Mouse (Mus musculus): ENCODE results near the gene Zfp239.

DNA sequence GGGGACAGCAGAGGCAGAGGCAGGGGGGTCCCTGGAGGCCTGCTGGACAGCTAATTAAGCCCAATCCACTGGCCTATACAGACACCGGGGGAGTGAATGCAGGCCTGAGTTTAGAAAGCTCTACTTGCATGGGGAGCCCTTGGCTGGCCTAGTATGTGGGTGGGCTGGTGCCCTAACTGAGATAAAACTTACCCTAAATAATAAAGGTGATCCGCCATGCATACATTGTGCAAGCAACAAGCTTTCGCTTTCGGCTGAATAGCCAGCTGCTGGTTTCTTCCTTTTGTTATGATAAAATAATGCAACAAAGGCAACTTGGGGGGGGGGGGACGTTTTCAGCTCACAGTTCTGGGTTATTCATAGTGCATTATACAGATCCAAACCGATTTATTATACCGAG is 19.3 kb downstream of the Zfp239 start:
- no peak for TF ChIP-seq POLR2A (IDR thresholded peaks at IDR 0.05; ENCODE audit: low read depth, low read length)
- no peak for TF ChIP-seq CTCF (IDR thresholded peaks at IDR 0.05; ENCODE audit: extremely low read depth, insufficient read length, insufficient replicate concordance, low read depth, low read length)

All from small intestine, adult 2 months (tissue).